Mouse (Mus musculus) CH12.LX (cell line): ENCODE results near the gene P2ry14. TPM values are rescaled to one million over a fixed set of nuclear protein-coding genes. Genes with fewer than 3 reads are reported as not detected.
A peak's percentile ranks its signal among the peaks of the same experiment; 100 is the strongest.

Source experiments
- DNase-seq: peaks from one replicate; pipeline ENCODE4 v3.0.0-alpha.2; 2013; ENCODE audit errors: extremely low read depth
- H3K27ac ChIP-seq: 2 replicates; pipeline ENCODE4 v1.5.1; 2012; ENCODE audit warnings: low read depth, mild to moderate bottlenecking, control low read depth, moderate library complexity; ENCODE audit not compliant: insufficient read depth
- H3K27me3 ChIP-seq: replicated peaks from 2 replicates; pipeline ENCODE3; 2012; ENCODE audit warnings: inconsistent platforms
- H3K36me3 ChIP-seq, 2 experiments: replicated peaks in 1 of 2; 2 replicates each; pipeline versions ENCODE3 to v1.6.1; 2012; ENCODE audit warnings: inconsistent platforms in 1 of 2, low read length in 1 of 2, mild to moderate bottlenecking in 1 of 2, mixed read lengths in 1 of 2, moderate library complexity in 1 of 2; ENCODE audit not compliant: control insufficient read depth in 1 of 2, insufficient read depth in 1 of 2
- H3K4me1 ChIP-seq, 2 experiments: 2 replicates each; pipeline ENCODE4 v1.6.1; 2012; ENCODE audit warnings: inconsistent platforms in 1 of 2, moderate library complexity in 1 of 2; ENCODE audit not compliant: insufficient read depth in 2 of 2, control insufficient read depth in 1 of 2
- H3K4me2 ChIP-seq: 2 replicates; pipeline ENCODE4 v1.6.1; 2012; ENCODE audit warnings: low read depth, mild to moderate bottlenecking, control low read depth; ENCODE audit not compliant: poor library complexity, insufficient read depth, severe bottlenecking
- H3K4me3 ChIP-seq, 3 experiments: fragments of 150-350 bp in 1 of 3; sonication (generic) in 1 of 3; replicated peaks in 1 of 3; 2 replicates each; pipeline versions ENCODE3 to v1.5.1; 2011 to 2012; ENCODE audit warnings: low read depth in 2 of 3, low read length in 2 of 3, mild to moderate bottlenecking in 2 of 3, moderate library complexity in 2 of 3, control low read depth in 1 of 3, improper control_type of control experiment in 1 of 3, inconsistent platforms in 1 of 3, mixed read lengths in 1 of 3; ENCODE audit not compliant: poor library complexity in 1 of 3
- H3K79me2 ChIP-seq: replicated peaks from 2 replicates; pipeline ENCODE4 v1.6.1; 2012; ENCODE audit warnings: mild to moderate bottlenecking, moderate library complexity; ENCODE audit not compliant: control insufficient read depth, poor library complexity, insufficient read depth, severe bottlenecking; ENCODE audit errors: extremely low read depth
- H3K9ac ChIP-seq: 2 replicates; pipeline ENCODE4 v1.6.1; 2012; ENCODE audit warnings: low read depth, mild to moderate bottlenecking, control low read depth, moderate library complexity; ENCODE audit not compliant: insufficient read depth
- H3K9me3 ChIP-seq: replicated peaks from 2 replicates; pipeline ENCODE3; 2012; ENCODE audit warnings: low read length, inconsistent platforms, mixed read lengths
- BHLHE40 ChIP-seq: IDR thresholded peaks from 2 replicates; pipeline ENCODE4 v1.6.1; 2011; ENCODE audit warnings: mild to moderate bottlenecking, low read depth, low read length, improper control_type of control experiment
- JUND ChIP-seq: conservative IDR thresholded peaks from 2 replicates; pipeline ENCODE4 v1.6.1; 2011; ENCODE audit warnings: low read depth, low read length, improper control_type of control experiment
- MAFK ChIP-seq: IDR thresholded peaks from 2 replicates; pipeline ENCODE4 v1.6.1; 2011; ENCODE audit warnings: low read length, improper control_type of control experiment; ENCODE audit not compliant: insufficient replicate concordance
- MXI1 ChIP-seq: IDR thresholded peaks from 2 replicates; pipeline ENCODE4 v1.6.1; 2011; ENCODE audit warnings: mild to moderate bottlenecking, low read depth, low read length, improper control_type of control experiment
- MYC ChIP-seq: IDR thresholded peaks from 2 replicates; pipeline ENCODE4 v1.6.1; 2011; ENCODE audit warnings: low read depth, mild to moderate bottlenecking, improper control_type of control experiment, low read length
- PAX5 ChIP-seq: IDR thresholded peaks from 2 replicates; pipeline ENCODE4 v1.6.1; 2012; ENCODE audit warnings: low read length, inconsistent platforms, mixed read lengths
- RAD21 ChIP-seq: IDR thresholded peaks from 2 replicates; pipeline ENCODE4 v1.6.1; 2011; ENCODE audit warnings: low read depth, mild to moderate bottlenecking, low read length, improper control_type of control experiment, moderate library complexity
- SIN3A ChIP-seq: IDR thresholded peaks from 2 replicates; pipeline ENCODE4 v1.6.1; 2012; ENCODE audit warnings: low read length, improper control_type of control experiment, inconsistent platforms
- SMC3 ChIP-seq: IDR thresholded peaks from 2 replicates; pipeline ENCODE4 v1.6.1; 2011; ENCODE audit warnings: low read depth, low read length, improper control_type of control experiment
- TBP ChIP-seq: conservative IDR thresholded peaks from 2 replicates; pipeline ENCODE4 v1.6.1; 2011; ENCODE audit warnings: low read depth, low read length, improper control_type of control experiment
- TCF12 ChIP-seq: IDR thresholded peaks from 2 replicates; pipeline ENCODE4 v1.6.1; 2014; ENCODE audit warnings: low read depth, mild to moderate bottlenecking, inconsistent platforms, low read length, improper control_type of control experiment
- USF1 ChIP-seq: IDR thresholded peaks from 2 replicates; pipeline ENCODE4 v1.6.1; 2014; ENCODE audit warnings: low read depth, mild to moderate bottlenecking, inconsistent platforms, low read length, improper control_type of control experiment
- ZC3H11A ChIP-seq: IDR thresholded peaks from 2 replicates; pipeline ENCODE4 v1.6.1; 2012; ENCODE audit warnings: low read depth, mild to moderate bottlenecking, inconsistent platforms, low read length, improper control_type of control experiment
- dilution Hi-C: fragments of 300-500 bp; cut with MboI; formaldehyde crosslinking; loops from 2 replicates; pipeline ENCODE4 v1.14.3; 2020; ENCODE audit warnings: low sequenced_read_pairs; ENCODE audit not compliant: extremely low pct_unique_long_range_greater_than_20kb, extremely low pct_ligation_motif_present
- in situ Hi-C: fragments of 300-500 bp; cut with MboI; formaldehyde crosslinking; loops from 3 replicates; pipeline ENCODE4 v1.14.3; 2019; ENCODE audit warnings: low sequenced_read_pairs, low pct_ligation_motif_present, low pct_unique_long_range_greater_than_20kb, mixed read lengths
- polyA plus RNA-seq: library from polyadenylated mRNA; unstranded; fragments of >175 nt; gene quantifications from 2 replicates; pipeline ENCODE4 v1.2.1, GENCODE M21; 2012; ENCODE audit warnings: low read depth; ENCODE audit not compliant: insufficient read length
- total RNA-seq, 2 experiments: library from RNA; depleted of rRNA; stranded (reverse); fragments of 300-350 nt in 1 of 2; fragments of >200 nt in 1 of 2; gene quantifications; 2 replicates each; pipeline ENCODE4 v1.2.3; 2012 to 2014

P2ry14 gene
- total and polyA plus RNA-seq, 3 experiments = 0.20 to 0.34 (median 0.24) TPM

DNA sequence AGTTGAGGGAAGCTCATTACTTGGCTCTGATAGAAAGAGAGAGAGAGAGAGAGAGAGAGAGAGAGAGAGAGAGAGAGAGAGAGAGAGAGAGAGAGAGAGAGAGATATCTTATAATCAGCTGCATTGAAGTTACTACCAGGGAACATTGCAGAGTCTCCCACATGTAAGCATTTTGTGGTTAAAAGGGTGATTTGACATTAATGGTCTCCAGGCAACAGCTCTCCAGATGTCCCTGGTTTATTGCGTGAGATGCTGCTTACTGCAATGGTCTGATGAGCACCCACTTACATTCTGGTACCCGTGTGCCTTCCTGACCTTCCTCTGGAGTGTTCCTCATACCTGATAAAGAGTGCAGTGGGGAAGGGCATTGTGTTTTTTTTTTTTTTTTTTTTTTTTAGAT lies 1.5 kb upstream of the P2ry14 start:
- TF ChIP-seq TCF12 (no peak), TBP (no peak), MAFK (no peak), ZC3H11A (no peak), JUND (no peak), USF1 (no peak), RAD21 (no peak), BHLHE40 (no peak), MXI1 (no peak), PAX5 (no peak)
- H3K9ac ChIP-seq = no peak overlapping the region
- no peak overlapping the region for H3K4me2 ChIP-seq
- no peak for DNase-seq
- dilution Hi-C loops = no loop called here
- no peak overlapping the region for H3K27ac ChIP-seq
- no peaks in the 10 kb centered on the region for H3K27me3 ChIP-seq
- no peak overlapping the region for H3K4me3 ChIP-seq
- no peaks in the 10 kb centered on the region for H3K79me2 ChIP-seq
- peaks cover 0 to 10% of the 10 kb centered on the region in 2 experiments; a peak in 2 of 4 replicates for H3K4me1 ChIP-seq
- in situ Hi-C loops = loop anchor here (5.0 to 25.0 kb wide), 2 partner anchors 33 to 582 kb away; partner anchors contain the start of gene Gm5538
- H3K36me3 ChIP-seq = no peaks in the 10 kb centered on the region
- H3K9me3 ChIP-seq = no peaks in the 10 kb centered on the region

DNA sequence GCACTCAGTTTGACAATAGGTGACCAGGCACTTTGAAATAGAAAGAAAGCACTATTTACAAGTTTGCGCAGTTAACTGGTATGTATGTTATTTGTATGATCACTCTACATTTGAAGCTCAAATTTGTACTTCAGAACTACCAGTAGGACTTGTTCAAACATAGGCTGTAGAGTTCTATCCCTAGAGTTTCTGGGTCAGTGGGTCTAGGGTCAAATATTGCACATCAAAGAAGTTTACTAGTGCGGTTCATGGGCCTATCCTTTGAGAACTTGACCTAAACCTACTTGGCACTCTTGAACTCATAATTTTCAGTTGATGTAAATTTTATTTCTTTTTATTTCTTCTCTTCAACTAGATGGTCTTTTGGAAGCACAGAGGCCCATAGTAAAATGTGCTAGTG lies 2.8 kb downstream of the P2ry14 start:
- Histone ChIP-seq H3K36me3 (no peaks in the 10 kb centered on the region), H3K4me3 (no peak overlapping the region), H3K79me2 (no peaks in the 10 kb centered on the region), H3K4me2 (no peak overlapping the region), H3K9me3 (no peaks in the 10 kb centered on the region), H3K27me3 (no peaks in the 10 kb centered on the region), H3K9ac (no peak overlapping the region), H3K4me1 (peaks cover 4 to 27% of the 10 kb centered on the region in 2 experiments; a peak in 3 of 4 replicates), H3K27ac (no peak overlapping the region)
- in situ Hi-C loops = loop anchor here (25.0 kb wide), 1 partner anchor 587 kb away; the partner anchor contains the start of gene Gm5538
- dilution Hi-C loops = no loop called here
- TF ChIP-seq PAX5 = no peak
- no peak for TF ChIP-seq MYC
- TF ChIP-seq SMC3 = no peak
- DNase-seq = no peak

DNA sequence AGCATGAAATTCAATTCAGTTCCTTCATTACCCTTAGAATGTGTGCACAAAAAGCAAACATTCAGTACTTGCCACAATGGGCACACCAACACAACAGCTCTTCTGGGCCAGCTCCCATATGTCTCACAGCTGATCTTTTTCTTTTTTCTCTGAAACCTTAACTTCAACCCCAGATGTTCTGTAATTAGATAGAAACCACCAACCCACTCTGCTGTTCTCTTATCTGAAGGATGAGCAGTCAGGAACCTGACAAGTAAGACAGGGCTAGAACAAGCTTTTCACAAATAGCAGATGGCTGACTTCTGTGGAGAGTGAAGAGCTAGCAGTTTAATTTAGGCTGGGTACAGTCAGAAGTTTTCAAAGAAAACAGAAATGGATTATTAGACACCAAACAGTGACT lies 3.8 kb downstream of the P2ry14 start:
- H3K4me1 ChIP-seq = peaks cover 4 to 27% of the 10 kb centered on the region in 2 experiments; a peak in 3 of 4 replicates
- H3K4me3 ChIP-seq = no peak overlapping the region
- H3K79me2 ChIP-seq = no peaks in the 10 kb centered on the region

More for the DNA sequence above, 3.8 kb downstream of the P2ry14 start:
- H3K4me2 ChIP-seq = no peak overlapping the region
- no peak overlapping the region for H3K9ac ChIP-seq
- H3K36me3 ChIP-seq = no peaks in the 10 kb centered on the region
- H3K27me3 ChIP-seq = no peaks in the 10 kb centered on the region
- no peak overlapping the region for H3K27ac ChIP-seq
- TF ChIP-seq SIN3A (0 out of 2 replicates have a peak, but pooled peaks have one; percentile 43), BHLHE40 (no peak)
- dilution Hi-C loops (no loop called here), in situ Hi-C loops (loop anchor here (25.0 kb wide), 1 partner anchor 588 kb away; the partner anchor contains the start of gene Gm5538)
- no peaks in the 10 kb centered on the region for H3K9me3 ChIP-seq
- no peak for DNase-seq
